Mouse (Mus musculus): ENCODE measurements around the gene Tmcc3. TPM values are rescaled to one million over a fixed set of nuclear protein-coding genes. Genes with fewer than 3 reads are reported as not detected.

Tmcc3 gene
- 10 to 100 TPM; 28.1 to 32.2 (median 29.6) TPM for total RNA-seq (2022)

GRCm38 (mm10) chr10:94311511-94312006 lies at the start of gene Tmcc3:
Gene Tmcc3, plus strand, starts transcription at chr10:94311949.
- no peak for DNase-seq (ENCODE audit: low spot score)

- DNase-seq (ENCODE audit: low spot score): no peak
Measured at GRCm38 (mm10) chr10:94262646-94263045, 49.1 kb upstream of the Tmcc3 start.

GRCm38 (mm10) chr10:94263211-94263610 lies 48.5 kb upstream of the Tmcc3 start:
- DNase-seq (ENCODE audit: low spot score): no peak

GRCm38 (mm10) chr10:94265656-94266542 lies 45.9 kb upstream of the Tmcc3 start:
- DNase-seq (ENCODE audit: low spot score): no peak

GRCm38 (mm10) chr10:94275321-94275720 lies 36.4 kb upstream of the Tmcc3 start:
- DNase-seq (ENCODE audit: low spot score): no peak

- DNase-seq (ENCODE audit: low spot score): no peak
Measured at GRCm38 (mm10) chr10:94276511-94276910, 35.2 kb upstream of the Tmcc3 start.

- no peak for DNase-seq (ENCODE audit: low spot score)
Measured at GRCm38 (mm10) chr10:94282179-94282578, 29.6 kb upstream of the Tmcc3 start.

GRCm38 (mm10) chr10:94282797-94283196 lies 29.0 kb upstream of the Tmcc3 start:
- DNase-seq (ENCODE audit: low spot score): no peak

GRCm38 (mm10) chr10:94294437-94294836 lies 17.3 kb upstream of the Tmcc3 start:
- no peak for DNase-seq (ENCODE audit: low spot score)

GRCm38 (mm10) chr10:94294933-94295750 lies 16.6 kb upstream of the Tmcc3 start:
- DNase-seq (ENCODE audit: low spot score): no peak

GRCm38 (mm10) chr10:94295923-94296605 lies 15.7 kb upstream of the Tmcc3 start:
- no peak for DNase-seq (ENCODE audit: low spot score)

GRCm38 (mm10) chr10:94298471-94298870 lies 13.3 kb upstream of the Tmcc3 start, which contains the start of gene Gm4792:
Gene Gm4792, minus strand, starts transcription at chr10:94298703.
- no peak for DNase-seq (ENCODE audit: low spot score)

- DNase-seq (ENCODE audit: low spot score): no peak
Measured at GRCm38 (mm10) chr10:94299301-94299700, 12.4 kb upstream of the Tmcc3 start.

- DNase-seq (ENCODE audit: low spot score): no peak
Measured at GRCm38 (mm10) chr10:94304064-94304657, 7.6 kb upstream of the Tmcc3 start.

- peak; percentile 5 for DNase-seq (ENCODE audit: low spot score)
Measured at GRCm38 (mm10) chr10:94305526-94305925, 6.2 kb upstream of the Tmcc3 start.

- DNase-seq (ENCODE audit: low spot score): no peak
Measured at GRCm38 (mm10) chr10:94310499-94311267, 1.1 kb upstream of the Tmcc3 start.

GRCm38 (mm10) chr10:94312007-94312715 lies 412 bp downstream of the Tmcc3 start:
- peak; percentile 5 for DNase-seq (ENCODE audit: low spot score)

- no peak for DNase-seq (ENCODE audit: low spot score)
Measured at GRCm38 (mm10) chr10:94313146-94313545, 1.4 kb downstream of the Tmcc3 start.

GRCm38 (mm10) chr10:94318574-94318973 lies 6.8 kb downstream of the Tmcc3 start:
- DNase-seq (ENCODE audit: low spot score): no peak

GRCm38 (mm10) chr10:94329962-94330361 lies 18.2 kb downstream of the Tmcc3 start:
- DNase-seq (ENCODE audit: low spot score): no peak

All from heart, adult 8-10 months (tissue).